Mouse (Mus musculus) cerebral cortex, adult 2 months (tissue): ENCODE results near the gene Unc45b.

Experiments used
- WGBS: fragments of 180-500 bp; shearing (Covaris S2); methylation state at CpG from one replicate; pipeline ENCODE4 v1.1.7; 2018; 5-methylcytosine and 5-hydroxymethylcytosine counted together

Unc45b gene

GRCm38 (mm10) chr11:82947457-82947856 lies 37.1 kb downstream of the Unc45b start:
- WGBS, result 68% methylated on average over 4 of the region's 4 CpGs

- WGBS, result 80% methylated on average over 9 of the region's 9 CpGs
Measured at GRCm38 (mm10) chr11:82949036-82949435, 38.7 kb downstream of the Unc45b start.

- WGBS, result 24% methylated on average over 10 of the region's 10 CpGs
Measured at GRCm38 (mm10) chr11:82950736-82951481, 40.6 kb downstream of the Unc45b start, which contains the start of gene Slfn5. Gene Slfn5 (plus strand): TSS chr11:82951349.

GRCm38 (mm10) chr11:82951865-82952611 lies 41.7 kb downstream of the Unc45b start:
- 19% methylated on average over 28 of the region's 28 CpGs for WGBS

GRCm38 (mm10) chr11:82952612-82953542 lies 42.5 kb downstream of the Unc45b start:
- WGBS, result 71% methylated on average over 9 of the region's 9 CpGs

GRCm38 (mm10) chr11:82954631-82955030 lies 44.3 kb downstream of the Unc45b start:
- WGBS, result 83% methylated on average over 6 of the region's 6 CpGs

GRCm38 (mm10) chr11:82956925-82957324 lies 46.6 kb downstream of the Unc45b start:
- WGBS, result 84% methylated on average over 10 of the region's 10 CpGs

- WGBS, result 22% methylated on average over 4 of the region's 4 CpGs
Measured at GRCm38 (mm10) chr11:82959613-82960012, 49.3 kb downstream of the Unc45b start.

- WGBS, result 77% methylated on average over 2 of the region's 2 CpGs
Measured at GRCm38 (mm10) chr11:82961743-82962142, 51.4 kb downstream of the Unc45b start.

GRCm38 (mm10) chr11:82962215-82962614 lies 51.9 kb downstream of the Unc45b start:
- WGBS, result 87% methylated on average over 8 of the region's 8 CpGs

- WGBS, result 14% methylated on average over 31 of the region's 31 CpGs
Measured at GRCm38 (mm10) chr11:82970712-82971589, 60.6 kb downstream of the Unc45b start.

- 55% methylated on average over 11 of the region's 11 CpGs for WGBS
Measured at GRCm38 (mm10) chr11:82971590-82971974, 61.2 kb downstream of the Unc45b start.

GRCm38 (mm10) chr11:82973916-82974315 lies 63.6 kb downstream of the Unc45b start:
- WGBS, result 70% methylated on average over 5 of the region's 5 CpGs

GRCm38 (mm10) chr11:82982409-82982808 lies 72.1 kb downstream of the Unc45b start:
- 96% methylated on average over 2 of the region's 2 CpGs for WGBS

- WGBS, result 89% methylated on average over 17 of the region's 17 CpGs
Measured at GRCm38 (mm10) chr11:82983193-82983592, 72.8 kb downstream of the Unc45b start.

- 56% methylated on average over 6 of the region's 6 CpGs for WGBS
Measured at GRCm38 (mm10) chr11:82987621-82988020, 77.3 kb downstream of the Unc45b start.

GRCm38 (mm10) chr11:82989357-82989756 lies 79.0 kb downstream of the Unc45b start:
- WGBS, result 54% methylated on average over 12 of the region's 12 CpGs

GRCm38 (mm10) chr11:82990612-82991385 lies 80.4 kb downstream of the Unc45b start:
- WGBS, result 14% methylated on average over 19 of the region's 19 CpGs

GRCm38 (mm10) chr11:82991469-82992166 lies 81.3 kb downstream of the Unc45b start, which contains the start of gene Slfn9:
Gene Slfn9 (minus strand): TSS chr11:82991830.
- 5% methylated on average over 14 of the region's 14 CpGs for WGBS
